Mouse (Mus musculus) gastrocnemius, postnatal 25 days (tissue): ENCODE measurements at regions not wholly inside any gene's neighbourhood (a gene's known extent, or its start where the extent isn't known, plus 50 kb on each side); places are given as distances from the start of the nearest gene placed in this dataset.
"Not testable (repeated sequence)": the region's sequence is repeated elsewhere in the genome, so short reads cannot be mapped to it uniquely, and the experiment has no call there.

ENCODE experiments used
- DNase-seq: peaks from one replicate; pipeline ENCODE4 v3.0.0; 2022

DNA sequence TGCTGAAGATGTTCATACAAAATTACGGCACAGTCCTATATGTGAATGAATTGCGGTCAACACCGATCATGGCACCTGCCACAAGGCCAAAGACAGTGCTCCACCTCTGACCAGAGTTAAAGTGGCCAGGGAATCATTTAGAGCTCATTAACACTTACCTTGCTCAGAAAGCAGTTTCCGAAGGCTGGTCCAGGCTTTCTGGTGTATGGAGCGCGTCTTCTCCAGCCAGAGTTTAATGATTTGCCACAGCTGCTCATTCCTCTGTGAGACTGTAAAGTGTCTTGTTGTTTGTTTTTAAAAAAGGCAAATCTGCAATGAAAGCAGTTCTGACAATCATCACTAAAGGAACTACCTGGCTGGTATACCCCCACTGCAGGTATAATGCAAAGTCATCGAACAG, 256.7 kb downstream of the Nfkbiz start:
- no peak for DNase-seq

DNA sequence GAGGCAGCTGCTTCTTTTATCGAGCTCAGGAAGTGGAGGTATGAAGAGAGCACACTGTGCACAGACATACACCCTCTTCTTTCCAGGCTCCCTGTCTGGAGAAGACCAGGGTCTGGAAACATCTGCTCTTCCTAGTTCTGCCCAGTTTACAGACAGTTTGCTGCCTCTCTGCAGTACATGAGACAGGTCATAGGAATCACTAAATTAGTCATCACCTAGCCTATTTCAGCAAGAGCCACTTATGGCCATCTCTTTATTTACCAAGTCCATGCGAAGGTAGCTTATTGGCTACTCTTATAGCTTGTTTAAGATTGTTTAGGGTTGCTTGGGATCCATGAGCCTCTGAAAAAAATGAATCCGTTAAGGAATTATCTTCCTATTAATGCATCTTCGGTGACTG, 257.9 kb downstream of the Nfkbiz start:
- no peak for DNase-seq

DNA sequence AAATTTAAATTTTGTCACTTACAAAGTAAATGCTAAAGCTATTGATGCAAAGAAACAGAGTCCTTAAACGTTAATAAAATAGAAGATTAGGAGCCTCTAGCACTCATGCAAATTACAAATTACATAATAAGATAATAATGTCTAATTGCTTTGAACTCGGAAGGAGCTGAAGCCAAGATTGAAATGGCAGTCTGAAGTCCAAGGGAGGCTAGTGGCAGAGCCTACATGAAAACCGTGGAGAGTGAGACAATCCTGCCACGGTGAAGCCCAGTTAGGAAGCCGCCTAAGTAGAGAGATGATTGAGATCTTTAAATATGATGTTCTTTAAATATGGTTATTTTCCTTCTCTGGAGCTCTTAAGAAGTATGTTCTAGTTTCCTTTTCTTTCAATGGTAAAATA, 260.0 kb downstream of the Nfkbiz start:
- no peak for DNase-seq

DNA sequence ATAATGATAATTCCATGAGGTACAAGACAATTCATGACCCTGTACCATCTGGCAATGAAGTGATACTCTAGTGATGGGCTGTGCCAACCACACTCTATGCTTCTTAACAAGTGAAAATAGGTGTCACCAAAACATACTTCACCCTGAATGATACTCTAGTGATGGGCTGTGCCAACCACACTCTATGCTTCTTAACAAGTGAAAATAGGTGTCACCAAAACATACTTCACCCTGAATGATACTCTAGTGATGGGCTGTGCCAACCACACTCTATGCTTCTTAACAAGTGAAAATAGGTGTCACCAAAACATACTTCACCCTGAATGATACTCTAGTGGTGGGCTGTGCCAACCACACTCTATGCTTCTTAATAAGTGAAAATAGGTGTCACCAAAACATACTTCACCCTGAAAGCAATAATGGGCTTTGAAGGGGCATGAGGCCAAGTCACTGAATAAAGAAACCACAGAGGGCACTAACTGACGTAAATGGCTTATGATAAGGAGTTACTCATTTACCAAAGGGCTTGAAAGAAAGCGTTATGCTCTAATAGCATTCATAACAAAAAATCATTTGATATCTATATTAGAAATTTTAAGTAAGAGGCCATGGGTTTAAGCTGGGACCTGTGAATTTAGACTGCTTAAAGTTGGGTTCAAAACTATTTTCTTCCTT, 263.0 kb downstream of the Nfkbiz start:
- not testable (repeated sequence) for DNase-seq

DNA sequence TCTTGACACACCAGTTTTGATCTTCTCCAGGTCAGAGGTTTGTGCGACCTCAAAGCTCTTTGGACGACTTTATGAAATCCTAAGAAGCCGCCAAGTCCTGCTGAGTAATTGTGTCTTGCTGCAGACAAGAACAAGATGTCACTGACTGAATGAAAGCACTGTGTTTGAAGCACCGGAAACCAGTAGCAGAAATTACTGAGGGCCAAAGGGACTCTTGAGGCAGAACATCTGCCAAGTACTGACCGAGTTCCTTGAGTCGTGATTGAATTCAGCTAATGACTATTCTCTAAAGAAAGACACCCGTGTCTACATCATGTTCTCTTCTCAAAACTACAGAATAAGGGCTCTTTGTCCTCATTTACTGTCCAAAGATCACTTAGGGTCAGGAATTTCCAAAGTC, 267.6 kb downstream of the Nfkbiz start:
- no peak for DNase-seq

DNA sequence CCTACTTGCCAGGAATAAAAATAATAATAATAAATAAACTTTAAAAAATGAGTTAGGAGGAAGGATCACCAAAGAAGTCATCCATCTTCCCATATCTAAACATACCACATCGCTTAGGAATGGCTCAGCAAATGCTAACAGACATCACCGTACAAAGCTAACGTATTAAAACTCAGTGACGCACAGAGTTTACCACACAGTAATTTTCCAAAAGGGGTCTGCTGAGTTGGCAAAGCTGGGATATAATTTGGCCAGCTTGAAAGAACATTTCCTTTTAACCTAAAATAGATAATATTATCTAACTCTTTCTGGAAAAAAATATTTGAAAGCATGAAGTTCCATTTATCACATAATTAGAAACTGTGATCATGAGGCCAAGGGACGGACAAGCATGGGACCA, 268.6 kb downstream of the Nfkbiz start:
- no peak for DNase-seq

DNA sequence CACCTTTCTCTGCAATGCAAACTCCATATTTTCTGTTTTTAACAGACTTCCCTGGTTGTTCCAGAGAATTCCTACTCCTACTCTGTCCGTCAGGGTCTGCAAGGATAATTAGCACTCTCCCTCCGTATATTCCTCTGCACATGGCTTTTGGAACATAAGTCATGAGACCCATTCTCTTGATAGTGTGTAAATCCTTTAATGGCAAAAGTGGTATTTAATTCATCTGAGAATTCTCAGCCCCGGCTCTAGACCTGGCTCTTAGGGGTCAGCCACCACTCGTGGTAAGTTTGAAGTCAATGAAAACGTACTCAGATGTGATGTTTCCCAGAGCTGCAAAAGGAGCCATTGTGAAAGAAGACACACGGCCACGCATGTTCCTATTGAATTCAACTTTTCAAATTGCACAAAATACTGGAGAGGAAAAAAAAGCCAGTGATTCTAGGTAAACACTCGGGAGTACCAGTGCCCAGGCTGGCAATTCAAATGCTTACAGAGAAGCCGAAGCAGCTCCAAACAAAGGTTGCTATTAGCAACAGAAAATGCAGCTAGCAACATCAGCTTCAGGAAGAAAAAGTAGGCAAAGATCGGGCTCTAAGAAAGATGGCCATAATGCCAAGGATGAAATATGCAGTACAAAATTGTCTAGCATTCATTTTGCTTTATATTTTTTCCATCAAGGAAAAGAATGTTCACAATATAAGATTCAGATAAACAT, 258.2 kb upstream of the Zpld1 start:
- no peak for DNase-seq

DNA sequence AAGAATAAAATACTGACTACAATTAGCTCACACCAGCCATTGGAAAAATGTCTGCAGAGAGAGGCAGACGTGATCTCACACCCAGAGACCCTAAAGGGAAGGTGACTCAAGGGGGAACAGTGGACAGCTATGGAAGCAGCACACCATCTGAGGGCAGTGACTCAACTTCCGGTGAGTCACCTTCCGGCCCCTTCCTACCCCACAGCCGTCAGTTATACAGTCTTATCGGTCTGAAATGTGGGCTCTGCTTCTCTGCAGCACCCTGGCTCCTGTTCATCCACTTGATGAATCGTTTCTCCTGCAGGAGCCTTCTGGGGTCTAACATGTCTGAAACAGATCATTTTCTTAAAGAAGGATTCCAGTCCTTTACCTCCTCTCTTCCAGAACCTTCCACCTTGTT, 257.4 kb upstream of the Zpld1 start:
- no peak for DNase-seq

DNA sequence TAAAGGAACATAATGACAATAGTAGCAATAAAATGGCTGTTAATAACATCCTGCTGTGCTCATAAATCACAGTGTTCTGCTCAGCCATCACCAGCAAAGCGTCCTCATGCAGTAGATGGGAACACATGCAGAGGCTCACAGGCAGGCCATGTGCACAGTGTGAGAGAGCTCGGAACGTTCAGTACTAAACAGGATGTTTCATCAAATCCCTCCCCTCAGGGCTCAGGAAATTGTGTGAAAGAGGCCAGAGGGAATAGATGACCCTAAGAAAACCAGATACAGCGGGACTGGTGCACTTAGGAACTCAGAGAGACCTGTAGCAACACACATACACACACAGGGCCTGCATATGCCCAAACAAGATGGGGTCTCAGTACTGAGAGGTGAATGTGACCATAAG, 256.1 kb upstream of the Zpld1 start:
- DNase-seq = no peak

DNA sequence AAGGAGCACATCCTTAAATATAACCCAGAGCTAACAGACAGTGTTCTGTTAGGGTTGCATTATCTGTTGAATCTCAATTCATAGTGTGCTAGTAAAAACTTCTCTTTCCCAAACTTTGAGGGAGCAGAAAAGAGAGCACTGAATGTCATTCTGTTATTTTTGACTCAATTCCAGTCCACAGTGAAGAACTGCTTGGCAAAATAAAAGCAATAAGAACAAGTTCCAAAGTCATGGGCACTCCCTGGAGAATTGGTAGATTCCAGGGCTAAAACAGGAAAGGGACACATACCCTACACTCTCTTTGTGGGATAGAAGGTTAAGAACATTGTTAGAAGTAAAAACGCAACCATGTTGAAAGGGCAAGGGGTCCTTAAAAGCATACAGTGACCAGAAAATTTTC, 253.6 kb upstream of the Zpld1 start:
- no peak for DNase-seq

DNA sequence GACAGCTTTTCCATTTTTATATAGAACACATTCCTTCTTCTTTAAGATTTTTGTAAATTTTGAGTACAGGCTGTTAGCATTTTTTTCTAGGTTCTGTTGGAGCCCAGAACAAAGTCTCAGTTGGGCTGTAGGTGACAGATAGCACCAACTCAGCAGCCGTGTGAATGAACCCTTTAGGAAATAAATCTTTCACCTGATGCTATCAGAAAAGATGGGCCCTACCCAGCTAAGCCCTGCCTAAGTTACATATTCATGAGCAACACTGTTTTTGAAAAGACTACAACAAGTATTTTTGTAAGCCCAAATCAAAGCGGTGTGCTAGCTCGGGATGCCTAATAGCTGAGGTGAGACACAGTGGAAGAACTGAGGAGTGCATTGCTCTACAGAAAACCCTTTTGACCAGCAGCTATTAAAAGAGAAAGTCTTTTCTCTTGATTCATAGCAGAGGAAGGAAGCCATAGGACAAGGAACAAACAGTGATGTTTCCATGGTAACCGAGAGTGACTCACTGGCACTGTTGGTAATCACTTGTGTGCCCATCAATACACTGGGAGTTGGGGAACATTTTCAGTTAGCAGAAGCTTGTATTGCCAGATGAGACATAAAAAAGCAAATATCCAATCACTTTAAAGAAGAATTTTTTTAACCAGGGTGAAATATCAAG, 253.0 kb upstream of the Zpld1 start:
- no peak for DNase-seq

DNA sequence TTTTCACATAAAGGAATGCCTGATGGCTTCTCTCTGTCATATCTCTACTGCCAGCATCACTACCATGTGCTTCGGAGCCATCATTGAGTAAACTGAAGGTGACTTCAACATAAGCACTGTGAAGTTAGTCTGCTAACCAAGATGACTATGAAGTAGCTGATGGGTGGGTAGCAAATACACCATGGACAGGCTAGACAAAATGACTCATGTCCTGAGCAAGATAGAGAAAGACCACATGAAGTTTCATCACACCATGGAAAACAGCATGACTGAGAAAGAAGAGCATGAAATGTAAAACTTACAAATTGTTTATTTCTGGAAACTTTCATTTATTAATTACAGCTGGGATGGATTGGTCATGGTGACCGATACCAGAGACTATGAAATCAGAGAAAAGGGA, 249.3 kb upstream of the Zpld1 start:
- no peak for DNase-seq

DNA sequence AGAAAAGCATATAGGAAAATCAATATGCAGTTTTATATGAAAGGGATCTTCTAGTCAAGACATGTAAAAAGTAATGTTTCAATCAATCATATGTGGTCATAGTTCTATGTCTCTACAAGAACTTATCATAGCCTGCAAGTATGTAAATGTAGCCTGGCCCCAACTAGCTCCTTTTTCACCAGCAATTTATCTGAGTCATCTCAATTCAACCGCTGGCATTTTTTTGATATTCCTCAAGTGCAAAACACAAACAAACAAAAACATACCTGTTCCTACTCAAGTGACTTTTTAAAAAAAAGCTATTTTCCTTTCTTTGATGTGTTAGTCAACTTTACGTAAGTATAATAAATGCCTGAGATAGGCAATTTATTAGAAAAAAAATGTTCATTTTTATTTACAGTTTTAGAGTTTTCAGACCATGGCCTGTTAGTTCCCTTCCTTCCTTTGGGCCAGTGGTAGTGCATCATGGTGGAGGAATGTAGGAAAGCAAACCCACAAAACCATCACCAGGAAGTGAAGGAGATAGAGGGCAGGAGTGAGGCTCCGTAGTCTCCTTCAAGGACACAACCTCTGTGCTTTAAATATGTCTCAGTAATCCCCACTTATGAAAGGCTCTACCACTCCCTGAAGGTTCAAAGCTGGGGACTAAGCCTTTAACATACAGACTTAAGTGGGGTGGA, 242.7 kb upstream of the Zpld1 start:
- DNase-seq = no peak

DNA sequence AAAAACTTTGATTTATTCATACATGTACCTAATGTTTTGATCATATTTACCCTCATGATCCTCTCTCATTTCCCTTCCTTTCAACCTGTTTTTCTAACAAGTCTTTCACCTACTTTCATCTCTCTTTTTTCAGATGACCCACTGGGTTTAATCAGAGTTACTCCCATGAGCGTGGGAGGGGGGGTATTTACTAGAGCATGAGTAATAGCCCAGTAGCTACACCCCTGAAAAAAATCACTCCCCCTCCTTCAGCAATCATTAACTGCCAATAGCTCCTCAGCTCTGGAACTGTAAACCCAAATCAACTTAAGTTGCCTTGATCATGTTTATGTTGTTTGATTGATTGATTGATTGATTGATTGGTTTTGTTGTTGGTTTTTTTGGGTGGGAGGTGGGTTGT, 241.4 kb upstream of the Zpld1 start:
- DNase-seq = no peak

DNA sequence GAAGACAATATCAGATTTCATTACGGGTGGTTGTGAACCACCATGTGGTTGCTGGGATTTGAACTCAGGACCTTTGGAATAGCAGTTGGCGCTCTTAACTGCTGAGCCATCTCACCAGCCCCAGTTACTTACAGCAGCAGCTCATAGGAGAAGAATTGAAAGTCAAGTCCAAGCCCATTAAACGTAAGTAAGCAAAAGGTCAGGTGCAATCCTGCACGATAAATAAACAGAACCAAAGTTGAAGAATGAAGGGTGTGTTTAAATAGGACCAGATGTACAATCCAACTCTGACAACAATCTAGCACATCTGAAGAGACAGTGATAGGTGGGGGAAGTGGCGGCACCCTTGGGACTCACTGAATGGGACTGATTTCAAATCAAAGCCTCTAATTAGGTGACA, 239.8 kb upstream of the Zpld1 start:
- DNase-seq = no peak

DNA sequence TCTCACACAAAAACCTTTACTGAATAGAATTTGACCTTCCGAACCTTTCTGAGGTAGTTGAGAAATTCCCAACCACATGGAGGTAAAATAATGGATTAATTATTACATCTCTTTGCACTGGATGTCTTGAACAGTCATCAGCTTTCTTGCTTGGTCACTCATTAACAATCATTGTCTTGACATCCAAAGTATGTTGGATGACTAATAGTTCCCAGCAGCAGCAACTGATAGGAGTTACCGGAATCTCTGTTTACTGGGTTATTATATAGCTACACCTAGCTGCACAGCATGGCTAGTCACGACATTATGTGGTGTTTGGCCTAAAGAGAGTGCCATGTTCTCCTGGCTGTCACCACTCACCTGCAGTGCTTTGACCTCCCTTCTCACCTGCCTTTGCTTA, 234.9 kb upstream of the Zpld1 start:
- no peak for DNase-seq

DNA sequence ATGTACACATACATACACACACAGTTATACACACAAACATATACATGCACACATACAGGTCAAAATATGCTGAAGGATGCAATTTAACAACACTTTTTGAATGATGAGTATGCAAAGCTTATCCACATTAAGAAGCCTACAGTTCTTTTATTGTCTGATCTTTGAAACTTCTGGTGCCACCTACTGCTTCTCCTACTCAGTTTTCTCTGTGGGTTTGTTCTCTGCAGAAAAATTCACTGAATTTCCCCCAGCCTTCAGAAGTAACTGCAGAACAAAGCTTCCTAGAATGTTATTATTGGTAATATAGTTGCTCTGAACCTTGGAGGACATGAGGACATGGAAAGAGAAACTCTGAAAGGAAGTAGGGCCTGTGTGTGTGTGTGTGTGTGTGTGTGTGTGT, 233.1 kb upstream of the Zpld1 start:
- no peak for DNase-seq

DNA sequence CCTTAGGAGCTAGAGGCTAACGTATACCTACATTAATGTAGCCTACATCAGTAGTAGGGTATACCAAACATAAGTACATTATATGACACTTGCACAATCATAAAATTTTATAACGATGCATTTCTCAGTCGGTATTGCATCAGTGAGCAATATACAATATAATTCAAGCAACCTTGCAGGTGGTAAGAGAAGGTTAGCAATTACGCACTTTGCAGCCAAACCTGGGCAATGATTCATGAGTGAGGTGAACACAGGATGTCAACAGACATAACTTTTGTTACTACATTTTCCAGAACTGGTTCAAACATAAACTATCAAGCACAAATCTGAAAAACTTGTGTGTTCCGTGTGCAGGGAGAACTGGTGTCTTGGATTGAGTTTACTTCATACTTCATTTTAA, 229.9 kb upstream of the Zpld1 start:
- DNase-seq = no peak

DNA sequence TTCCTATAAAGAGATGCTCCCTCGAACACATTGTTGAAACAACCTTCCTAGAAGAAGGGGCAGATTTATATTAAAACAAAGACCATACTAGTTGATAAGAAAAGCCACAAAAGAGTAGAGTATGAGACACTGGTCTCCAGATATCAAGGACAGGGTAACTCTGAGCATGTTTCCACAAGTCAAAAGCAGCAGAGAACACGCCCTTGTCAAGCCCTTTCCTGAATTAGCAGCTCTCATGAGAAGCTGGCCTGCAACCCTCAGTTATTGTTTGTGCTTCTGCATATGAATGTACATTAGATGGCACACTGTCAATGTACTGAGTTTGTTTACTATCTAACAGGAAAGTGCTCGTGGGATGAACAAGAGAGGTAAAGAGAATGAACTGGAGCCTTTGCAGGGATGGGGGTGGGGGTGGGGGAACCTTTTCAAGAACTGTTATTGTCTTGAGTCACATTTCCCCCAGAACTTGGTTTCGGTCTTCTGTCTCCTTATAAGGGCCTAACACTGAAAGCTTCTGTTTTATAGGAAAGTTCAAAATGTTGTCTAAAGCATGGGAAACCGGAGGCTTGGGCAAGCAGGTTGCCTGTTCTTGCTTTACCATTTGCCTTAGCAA, 228.6 kb upstream of the Zpld1 start:
- DNase-seq = no peak

DNA sequence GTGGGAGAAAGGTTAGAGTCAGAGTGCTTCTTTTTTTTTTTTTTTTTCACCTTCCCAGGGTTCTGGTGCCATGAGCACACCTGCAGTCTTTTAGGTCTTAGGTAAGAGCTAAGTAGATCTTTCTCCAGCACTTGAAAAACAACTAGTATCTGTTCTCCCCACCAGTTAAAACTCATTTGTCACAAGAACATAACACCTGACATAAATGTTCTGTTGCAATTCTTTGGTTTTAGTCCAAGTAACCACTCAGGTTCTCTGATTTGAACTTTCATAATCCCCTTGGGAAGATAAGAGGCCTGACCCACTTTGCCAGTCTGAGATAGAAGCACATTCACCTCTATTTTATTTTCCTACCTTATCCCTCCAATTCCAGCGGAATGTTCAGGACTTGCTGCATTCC, 225.5 kb upstream of the Zpld1 start:
- DNase-seq = no peak

DNA sequence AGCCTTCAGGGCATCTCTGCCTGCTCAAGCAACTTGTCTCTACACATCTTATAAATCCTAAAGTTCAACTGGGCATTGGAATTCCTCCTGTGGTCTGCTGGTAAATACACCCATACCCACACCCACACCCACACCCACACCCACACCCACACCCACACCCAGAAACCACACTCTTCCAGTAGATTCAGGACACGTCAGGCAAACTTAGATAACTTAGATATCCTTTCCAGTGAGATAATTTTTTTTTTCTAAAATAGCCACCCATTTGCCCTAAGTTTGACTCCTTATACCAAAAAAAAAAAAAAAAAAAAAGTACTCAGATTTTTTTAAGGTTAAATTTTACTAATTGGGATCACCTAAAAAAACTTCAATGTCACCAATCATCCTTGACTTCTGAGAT, 224.5 kb upstream of the Zpld1 start:
- DNase-seq = no peak

DNA sequence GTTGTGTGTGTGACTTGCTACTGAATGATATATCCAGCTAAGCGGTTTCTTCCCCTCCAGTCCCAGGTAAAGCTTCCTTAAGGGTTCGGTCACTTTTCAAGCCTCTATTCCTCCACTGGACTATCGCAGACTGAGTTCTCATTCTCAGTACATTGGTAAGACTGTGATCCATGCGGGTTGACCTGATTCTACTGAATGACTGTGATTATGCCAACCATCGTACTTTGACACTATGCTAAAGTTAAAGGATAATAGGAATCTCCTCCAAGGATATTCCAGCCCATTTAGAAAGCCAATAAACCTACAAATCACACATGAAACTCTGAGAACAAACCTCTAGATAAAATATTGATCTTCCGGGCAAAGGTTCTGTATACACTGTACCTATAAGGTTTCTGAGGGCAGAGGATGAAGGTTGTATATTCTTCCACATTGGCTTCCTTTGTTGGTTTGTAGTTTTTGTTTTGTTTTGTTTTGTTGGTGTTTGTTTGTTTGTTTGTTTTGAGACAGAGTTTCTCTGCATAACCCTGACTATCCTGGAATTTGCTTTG, 223.7 kb upstream of the Zpld1 start:
- DNase-seq = no peak

DNA sequence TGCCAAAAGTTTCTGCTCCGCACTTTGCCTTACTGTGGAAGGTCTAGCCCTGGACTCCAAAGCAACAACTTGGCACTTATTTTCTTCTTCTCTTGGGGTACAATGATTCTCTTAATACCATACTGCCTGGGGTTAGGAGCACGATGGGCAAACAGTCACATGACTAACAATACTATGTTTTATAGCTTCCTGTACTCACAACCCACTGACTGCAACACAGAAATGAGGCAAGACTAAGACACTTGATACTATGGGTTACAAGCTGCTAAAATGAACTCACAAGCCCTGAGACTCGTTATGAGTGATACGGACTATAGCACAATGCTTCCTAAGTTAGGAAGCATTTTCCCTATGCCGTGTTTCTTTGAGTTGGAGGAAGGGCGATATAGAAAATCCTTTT, 222.3 kb upstream of the Zpld1 start:
- no peak for DNase-seq
